Mouse (Mus musculus) adrenal gland, postnatal 36 days (tissue): ENCODE data around the gene Hyou1. TPM values are rescaled to one million over a fixed set of nuclear protein-coding genes. Genes with fewer than 3 reads are reported as not detected.
A peak's percentile ranks its signal among the peaks of the same experiment; 100 is the strongest.
"Not testable (repeated sequence)": the region's sequence is repeated elsewhere in the genome, so short reads cannot be mapped to it uniquely, and the experiment has no call there.

Experiments
- DNase-seq, 2 experiments: peaks; one replicate each; pipeline ENCODE4 v3.0.0; 2021; ENCODE audit warnings: mixed read lengths in 1 of 2
- total RNA-seq, 2 experiments: library from RNA; stranded (reverse); gene quantifications; 2 replicates each; pipeline ENCODE4 v1.2.3; 2021

Hyou1 gene
- total RNA-seq, 2 experiments from 2014 or later = 203 to 204 TPM

- DNase-seq = no peak
These were observed 27.9 kb upstream of the Hyou1 start for GRCm38 (mm10) chr9:44351396-44351795.

- DNase-seq = no peak
These were observed 27.0 kb upstream of the Hyou1 start for GRCm38 (mm10) chr9:44352337-44352736.

- peak; percentile 39 to 59 for DNase-seq
These were observed 26.1 kb upstream of the Hyou1 start for GRCm38 (mm10) chr9:44353142-44353541.

GRCm38 (mm10) chr9:44357207-44357606 is 22.1 kb upstream of the Hyou1 start:
- peak in 1 of 2 experiments; percentile 56 for DNase-seq

- DNase-seq = peak; percentile 95 to 96
These were observed 17.9 kb upstream of the Hyou1 start, which contains the start of gene Vps11 for GRCm38 (mm10) chr9:44361190-44361917. Gene Vps11 (minus strand): TSS chr9:44361670.

GRCm38 (mm10) chr9:44361931-44362330 is 17.4 kb upstream of the Hyou1 start:
- DNase-seq = not testable (repeated sequence)

DNA sequence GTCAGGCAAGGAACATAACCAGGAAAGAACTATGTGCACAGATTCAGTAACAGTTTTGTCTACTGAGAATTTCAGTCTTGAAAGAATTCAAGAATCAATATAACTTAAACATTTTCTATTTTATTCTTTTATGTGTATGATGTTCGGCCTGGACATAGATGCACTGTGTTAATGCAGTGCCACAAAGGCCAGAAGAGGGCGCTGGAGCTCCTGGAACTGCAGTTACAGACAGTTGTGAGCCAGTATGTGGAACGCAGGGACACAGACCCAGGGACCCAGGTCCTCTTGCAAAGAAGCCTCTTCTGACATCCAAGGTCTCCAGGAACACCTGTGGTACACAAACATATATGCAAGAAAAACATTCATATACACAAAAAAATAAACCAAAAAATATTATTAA is 14.8 kb upstream of the Hyou1 start:
- peak; percentile 50 to 57 for DNase-seq

DNA sequence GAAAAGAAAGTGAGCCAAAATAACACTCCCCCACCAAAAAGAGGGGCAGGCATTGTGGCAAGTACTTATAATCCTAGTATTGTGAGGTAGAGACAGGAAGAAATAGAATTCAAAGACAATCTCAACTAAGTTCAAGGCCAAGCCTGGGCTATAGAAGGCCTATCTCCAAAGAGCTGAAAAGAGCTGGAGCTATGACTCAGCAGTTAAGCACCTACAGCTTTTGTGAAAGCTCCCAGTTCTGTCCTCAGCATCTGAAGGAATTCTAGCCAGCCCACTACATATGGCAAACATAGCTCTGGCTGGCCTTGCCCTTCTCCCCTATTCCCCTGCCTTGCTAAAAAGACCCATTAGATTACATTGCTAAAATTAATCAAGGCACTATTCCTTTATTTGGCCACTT is 5.9 kb upstream of the Hyou1 start:
- no peak for DNase-seq

DNA sequence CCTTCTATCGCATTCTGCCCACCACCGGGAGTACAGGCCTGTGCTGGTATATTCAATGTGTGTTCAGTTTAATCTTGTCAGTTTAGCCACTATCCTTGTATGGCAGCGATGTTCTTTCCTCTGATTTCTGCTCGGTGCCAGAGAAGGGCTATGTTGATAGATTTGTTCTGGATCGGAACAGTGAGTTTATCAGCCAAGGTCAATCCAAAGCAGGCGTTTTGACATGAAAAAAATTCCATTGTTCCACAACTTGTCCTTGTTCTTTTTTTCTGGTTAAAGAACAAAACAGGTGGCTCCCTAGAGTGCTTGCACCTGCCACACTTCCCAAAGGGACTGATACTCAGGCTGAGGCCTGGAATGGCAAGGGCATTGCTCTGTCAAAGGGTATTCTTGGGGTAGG is 3.1 kb upstream of the Hyou1 start:
- peak in 1 of 2 experiments; percentile 36 for DNase-seq

- not testable (repeated sequence) for DNase-seq
These were observed 2.0 kb upstream of the Hyou1 start for GRCm38 (mm10) chr9:44377335-44377734.

- DNase-seq = no peak
These were observed 1.0 kb upstream of the Hyou1 start for GRCm38 (mm10) chr9:44378153-44378730.

- DNase-seq = no peak
These were observed 572 bp downstream of the Hyou1 start for GRCm38 (mm10) chr9:44379862-44380261.

DNA sequence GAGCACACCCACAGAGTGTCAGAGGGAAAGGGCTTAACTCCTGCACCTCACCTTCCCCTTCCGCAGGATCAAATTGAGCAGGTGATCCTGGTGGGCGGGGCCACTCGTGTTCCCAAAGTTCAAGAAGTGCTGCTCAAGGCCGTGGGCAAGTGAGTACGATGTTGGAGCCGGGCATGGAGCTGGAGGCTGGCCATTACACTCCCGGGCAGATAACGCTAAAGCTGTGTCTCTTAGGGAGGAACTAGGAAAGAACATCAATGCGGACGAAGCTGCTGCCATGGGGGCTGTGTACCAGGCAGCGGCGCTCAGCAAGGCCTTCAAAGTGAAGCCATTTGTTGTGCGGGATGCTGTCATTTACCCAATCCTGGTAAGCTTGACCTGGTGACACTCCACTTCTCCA is 5.3 kb downstream of the Hyou1 start:
- DNase-seq = no peak

- DNase-seq = no peak
These were observed 7.9 kb downstream of the Hyou1 start for GRCm38 (mm10) chr9:44387221-44387620.

DNA sequence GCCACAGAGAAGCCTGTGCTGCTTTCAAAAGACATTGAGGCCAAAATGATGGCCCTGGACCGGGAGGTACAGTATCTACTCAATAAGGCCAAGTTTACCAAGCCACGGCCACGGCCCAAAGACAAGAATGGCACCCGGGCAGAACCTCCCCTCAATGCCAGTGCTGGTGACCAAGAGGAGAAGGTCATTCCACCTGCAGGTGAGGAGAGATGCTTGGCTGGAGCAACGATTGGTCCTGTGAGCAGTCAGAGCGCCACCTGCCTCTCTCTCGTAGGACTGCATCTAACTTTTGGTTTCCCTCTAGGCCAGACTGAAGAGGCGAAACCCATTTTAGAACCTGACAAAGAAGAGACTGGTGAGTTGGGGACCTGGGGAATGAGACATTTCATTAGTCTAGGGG is 10.0 kb downstream of the Hyou1 start:
- DNase-seq = peak; percentile 37 to 71

DNA sequence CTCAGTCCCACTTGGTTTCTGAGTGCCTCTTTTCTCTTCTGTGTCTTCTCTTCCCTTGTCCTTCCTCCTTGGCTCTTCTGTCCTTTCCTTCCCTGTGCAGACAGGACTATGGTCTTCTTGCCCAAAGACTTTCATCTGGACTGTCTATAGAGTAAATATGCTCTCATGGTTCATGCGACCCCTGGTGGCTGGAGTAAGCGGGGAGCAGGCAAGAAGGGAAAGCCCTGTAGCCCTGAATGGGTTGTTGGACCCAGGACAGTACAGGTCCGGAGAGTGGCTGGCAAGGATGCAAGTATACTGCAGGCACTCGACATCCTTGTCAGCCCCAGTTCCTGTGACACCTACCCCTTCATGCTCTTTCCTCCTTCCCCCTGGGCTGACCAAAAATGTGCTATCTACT is 12.2 kb downstream of the Hyou1 start:
- peak; percentile 78 to 87 for DNase-seq

- peak; percentile 99 for DNase-seq
These were observed 17.6 kb downstream of the Hyou1 start, which contains the start of gene Slc37a4 for GRCm38 (mm10) chr9:44396684-44397411. Gene Slc37a4 (plus strand): TSS chr9:44396852.

DNA sequence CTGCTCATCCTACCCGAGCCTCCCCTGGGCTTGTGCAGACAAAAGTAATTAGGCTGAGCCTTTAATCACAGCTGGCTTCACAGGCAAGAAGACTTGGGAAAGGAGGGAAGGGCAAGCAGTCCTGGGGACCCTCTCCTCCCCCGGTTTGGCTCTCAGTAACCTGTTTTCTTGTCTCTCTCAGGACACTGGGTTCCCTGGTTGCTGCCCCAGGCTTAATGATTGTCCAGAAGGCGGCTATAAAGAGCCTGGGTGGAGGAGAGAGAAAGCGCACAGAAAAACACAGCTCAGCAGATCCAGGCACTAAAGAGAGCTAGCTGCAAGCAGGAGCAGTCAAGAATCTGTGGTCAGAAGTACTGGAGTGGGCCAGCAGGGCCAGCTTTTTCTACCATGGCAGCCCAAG is 18.8 kb downstream of the Hyou1 start:
- no peak for DNase-seq

DNA sequence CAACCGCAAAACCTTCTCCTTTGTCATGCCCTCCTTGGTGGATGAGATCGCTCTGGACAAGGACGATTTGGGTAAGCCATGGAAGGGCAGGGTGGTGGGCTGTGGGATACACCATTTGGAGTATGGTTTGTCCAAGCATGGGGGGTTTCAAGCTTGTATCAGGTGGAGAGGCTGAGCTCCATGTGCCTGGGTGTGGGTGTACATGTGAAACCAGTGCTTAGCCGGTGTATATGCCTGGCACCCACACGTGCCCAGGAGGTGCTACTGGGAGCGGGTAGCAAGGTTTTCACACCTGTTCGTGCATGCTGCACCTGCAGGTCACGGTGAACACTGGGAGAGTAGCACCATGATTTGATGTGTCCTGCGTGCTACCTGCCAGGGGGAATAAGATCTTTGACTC is 19.3 kb downstream of the Hyou1 start:
- no peak for DNase-seq

- DNase-seq = no peak
These were observed 20.0 kb downstream of the Hyou1 start for GRCm38 (mm10) chr9:44399114-44399794.

DNA sequence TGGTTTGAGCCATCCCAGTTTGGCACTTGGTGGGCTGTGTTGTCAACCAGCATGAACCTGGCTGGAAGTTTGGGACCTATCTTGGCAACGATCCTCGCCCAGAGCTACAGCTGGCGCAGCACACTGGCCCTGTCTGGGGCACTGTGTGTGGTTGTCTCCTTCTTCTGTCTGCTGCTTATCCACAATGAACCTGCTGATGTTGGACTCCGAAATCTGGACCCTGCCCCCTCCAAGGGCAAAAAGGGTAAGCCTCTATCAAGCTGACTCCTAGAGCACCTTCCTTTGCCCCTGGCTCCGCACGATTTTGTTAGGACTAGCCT is 20.5 kb downstream of the Hyou1 start:
- no peak for DNase-seq

DNA sequence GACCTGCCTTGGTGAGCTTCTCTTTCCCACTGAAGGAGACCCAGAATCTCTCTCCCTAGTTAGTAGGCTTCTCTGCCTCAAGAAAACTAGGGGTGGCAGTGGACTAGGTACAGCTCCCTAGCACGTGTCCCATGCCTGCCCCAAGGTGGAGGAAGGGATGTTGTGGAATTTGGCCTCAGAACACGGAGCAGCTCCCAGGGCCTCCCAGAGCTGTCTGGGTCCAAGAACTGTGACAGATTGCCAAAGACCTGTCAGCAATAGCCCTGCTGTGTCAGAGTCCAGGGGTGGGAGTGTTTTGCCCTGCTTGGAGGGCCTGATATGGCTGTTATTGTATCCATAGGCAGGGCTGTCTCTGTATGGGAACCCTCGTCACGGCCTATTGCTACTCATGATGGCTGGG is 21.8 kb downstream of the Hyou1 start:
- DNase-seq = peak in 1 of 2 experiments; percentile 49

- DNase-seq = no peak
These were observed 25.7 kb downstream of the Hyou1 start for GRCm38 (mm10) chr9:44405011-44405410.
